Mouse (Mus musculus): ENCODE data around the gene Dph7. TPM values are rescaled to one million over a fixed set of nuclear protein-coding genes. Genes with fewer than 3 reads are reported as not detected.
A peak's percentile ranks its signal among the peaks of the same experiment; 100 is the strongest.

The Dph7 gene
- polyA plus RNA-seq, 1 experiment: 8.7 TPM

GRCm38 (mm10) chr2:25000544-25001235 is 38.5 kb downstream of the Dph7 start:
- H3K27ac ChIP-seq (ENCODE audit: insufficient read depth, low read depth, low read length): no peak overlapping the region
- TF ChIP-seq CTCF (IDR thresholded peaks at IDR 0.05; ENCODE audit: low read depth, low read length) (0 out of 2 replicates have a peak, but pooled peaks have one; percentile 8), POLR2A (IDR thresholded peaks at IDR 0.05; ENCODE audit: borderline replicate concordance, low read depth, low read length) (no peak)
- no peak overlapping the region for H3K4me3 ChIP-seq (ENCODE audit: insufficient read depth, low read length)

GRCm38 (mm10) chr2:25003946-25004786 is 42.0 kb downstream of the Dph7 start:
- no peak for TF ChIP-seq POLR2A (IDR thresholded peaks at IDR 0.05; ENCODE audit: borderline replicate concordance, low read depth, low read length)
- no peak for TF ChIP-seq CTCF (IDR thresholded peaks at IDR 0.05; ENCODE audit: low read depth, low read length)
- H3K4me3 ChIP-seq (ENCODE audit: insufficient read depth, low read length): no peak overlapping the region
- no peak overlapping the region for H3K27ac ChIP-seq (ENCODE audit: insufficient read depth, low read depth, low read length)
- no peaks in the 10 kb centered on the region for H3K4me1 ChIP-seq (ENCODE audit: control insufficient read depth, insufficient read depth, low read length)

More at GRCm38 (mm10) chr2:25000544-25001235, 38.5 kb downstream of the Dph7 start:
- no peaks in the 10 kb centered on the region for H3K4me1 ChIP-seq (ENCODE audit: control insufficient read depth, insufficient read depth, low read length)

- Histone ChIP-seq H3K4me3 (ENCODE audit: insufficient read depth, low read length) (no peak overlapping the region), H3K27ac (ENCODE audit: insufficient read depth, low read depth, low read length) (no peak overlapping the region), H3K4me1 (ENCODE audit: control insufficient read depth, insufficient read depth, low read length) (no peaks in the 10 kb centered on the region)
- TF ChIP-seq CTCF (IDR thresholded peaks at IDR 0.05; ENCODE audit: low read depth, low read length) (no peak), POLR2A (IDR thresholded peaks at IDR 0.05; ENCODE audit: borderline replicate concordance, low read depth, low read length) (no peak)
These were observed 44.6 kb downstream of the Dph7 start for GRCm38 (mm10) chr2:25006767-25007166.

- Histone ChIP-seq H3K27ac (ENCODE audit: insufficient read depth, low read depth, low read length) (no peak overlapping the region), H3K4me1 (ENCODE audit: control insufficient read depth, insufficient read depth, low read length) (no peaks in the 10 kb centered on the region), H3K4me3 (ENCODE audit: insufficient read depth, low read length) (no peak overlapping the region)
- no peak for TF ChIP-seq CTCF (IDR thresholded peaks at IDR 0.05; ENCODE audit: low read depth, low read length)
These were observed 46.0 kb downstream of the Dph7 start for GRCm38 (mm10) chr2:25008250-25008649.

Other genes with a start within 250 kb of the Dph7 start
- 0.16 and 0.52 TPM in 2 replicates for gene Cacna1b, start 199.2 kb upstream of the Dph7 start, polyA plus RNA-seq (2012; ENCODE audit: insufficient read depth, insufficient read length, missing spikeins)
- 29.9 and 32.9 TPM in 2 replicates for gene Ehmt1, start 42.8 kb upstream of the Dph7 start, polyA plus RNA-seq (2012; ENCODE audit: insufficient read depth, insufficient read length, missing spikeins)
- gene Arrdc1, start 27.1 kb upstream of the Dph7 start, polyA plus RNA-seq (2012; ENCODE audit: insufficient read depth, insufficient read length, missing spikeins): 97.6 and 102 TPM in 2 replicates
- 6.5 and 7.6 TPM in 2 replicates for gene Zmynd19, start 12.6 kb upstream of the Dph7 start, polyA plus RNA-seq (2012; ENCODE audit: insufficient read depth, insufficient read length, missing spikeins)
- 30.9 and 31.6 TPM in 2 replicates for gene Mrpl41, start 12.7 kb downstream of the Dph7 start, polyA plus RNA-seq (2012; ENCODE audit: insufficient read depth, insufficient read length, missing spikeins)
- gene Pnpla7, start 13.6 kb downstream of the Dph7 start, polyA plus RNA-seq (2012; ENCODE audit: insufficient read depth, insufficient read length, missing spikeins): 184 and 202 TPM in 2 replicates
- 14.4 and 18.0 TPM in 2 replicates for gene Nsmf, start 92.0 kb downstream of the Dph7 start, polyA plus RNA-seq (2012; ENCODE audit: insufficient read depth, insufficient read length, missing spikeins)
- not detected in 2 replicates for gene Entpd8, start 117.9 kb downstream of the Dph7 start, polyA plus RNA-seq (2012; ENCODE audit: insufficient read depth, insufficient read length, missing spikeins)
- not detected in 2 replicates for gene Noxa1, start 132.7 kb downstream of the Dph7 start, polyA plus RNA-seq (2012; ENCODE audit: insufficient read depth, insufficient read length, missing spikeins)
- gene Nrarp, start 218.4 kb downstream of the Dph7 start, polyA plus RNA-seq (2012; ENCODE audit: insufficient read depth, insufficient read length, missing spikeins): not detected in 2 replicates
- 72.2 and 73.2 TPM in 2 replicates for gene Tor4a, start 234.5 kb downstream of the Dph7 start, polyA plus RNA-seq (2012; ENCODE audit: insufficient read depth, insufficient read length, missing spikeins)
- gene Nelfb, start 249.1 kb downstream of the Dph7 start, polyA plus RNA-seq (2012; ENCODE audit: insufficient read depth, insufficient read length, missing spikeins): 33.3 and 35.7 TPM in 2 replicates